37 mouse cellular contexts compared by ENCODE assay signal in genomic region chr11:101764546-101764945, GRCm38 (mm10). TPM values are rescaled to one million over a fixed set of nuclear protein-coding genes. Genes with fewer than 3 reads are reported as not detected.
"Had no signal": no experiment of that assay in that cellular context is flagged by ENCODE, and none has a peak within 500 bp of the region (broad histone marks: within the 10 kb centered on the region; RNA-seq: fewer than 3 reads in every experiment).

No protein-coding gene starts in this region.

- H3K9me3 ChIP-seq: heart, embryonic 10.5 days; heart, embryonic 12.5 days; heart, embryonic 13.5 days; heart, embryonic 15.5 days; hindbrain, embryonic 10.5 days; hindbrain, embryonic 12.5 days; hindbrain, embryonic 13.5 days; hindbrain, embryonic 15.5 days; intestine, embryonic 15.5 days; kidney, embryonic 15.5 days had no signal

- H3K4me3 ChIP-seq: heart, embryonic 10.5 days; heart, embryonic 12.5 days; heart, embryonic 13.5 days; heart, embryonic 15.5 days; hindbrain, embryonic 10.5 days; hindbrain, embryonic 12.5 days; hindbrain, embryonic 13.5 days; hindbrain, embryonic 15.5 days; intestine, embryonic 15.5 days; kidney, embryonic 15.5 days; layer of hippocampus, adult 2 months; left cerebral cortex, adult 2 months had no signal

- DNase-seq: heart, postnatal 10 days; heart, postnatal 14 days; heart, postnatal 36 days; heart, postnatal 4 days; kidney, adult 11 months; kidney, adult 18-20 months; kidney, adult 2 months; kidney, adult 8-10 months; kidney, adult 9 months; kidney, postnatal 10 days; kidney, postnatal 14 days; kidney, postnatal 25 days; kidney, postnatal 36 days; kidney, postnatal 4 days; layer of hippocampus, adult 9-11 months; layer of hippocampus, postnatal 36 days had no signal

- H3K4me1 ChIP-seq: heart, embryonic 10.5 days; heart, embryonic 12.5 days; heart, embryonic 13.5 days; heart, embryonic 15.5 days; hindbrain, embryonic 12.5 days; hindbrain, embryonic 13.5 days; hindbrain, embryonic 15.5 days; intestine, embryonic 15.5 days; kidney, embryonic 15.5 days had no signal

- H3K27ac ChIP-seq: heart, embryonic 10.5 days; heart, embryonic 13.5 days; heart, embryonic 15.5 days; hindbrain, embryonic 10.5 days; hindbrain, embryonic 12.5 days; hindbrain, embryonic 13.5 days; hindbrain, embryonic 14.5 days; hindbrain, embryonic 15.5 days; hindbrain, postnatal 0 days; intestine, embryonic 15.5 days; kidney, embryonic 15.5 days; kidney, postnatal 0 days; layer of hippocampus, adult 2 months; left cerebral cortex, adult 2 months had no signal

- H3K27me3 ChIP-seq: heart, embryonic 12.5 days; heart, embryonic 13.5 days; heart, embryonic 15.5 days; hindbrain, embryonic 13.5 days; hindbrain, embryonic 15.5 days; intestine, embryonic 15.5 days; kidney, embryonic 15.5 days had no signal

- ATAC-seq: hindbrain, embryonic 16.5 days; inflammation-experienced regulatory T-cells, adult 6 months; intestine, embryonic 16.5 days; intestine, postnatal 0 days had no signal

- H3K9ac ChIP-seq: heart, embryonic 12.5 days; heart, embryonic 13.5 days; heart, embryonic 15.5 days; hindbrain, embryonic 12.5 days; hindbrain, embryonic 13.5 days; hindbrain, embryonic 14.5 days; hindbrain, embryonic 15.5 days; intestine, embryonic 15.5 days; kidney, embryonic 15.5 days had no signal

- H3K4me2 ChIP-seq: heart, embryonic 11.5 days; heart, embryonic 12.5 days; heart, embryonic 13.5 days; heart, embryonic 15.5 days; hindbrain, embryonic 12.5 days; hindbrain, embryonic 13.5 days; hindbrain, embryonic 14.5 days; hindbrain, embryonic 15.5 days; intestine, embryonic 15.5 days; kidney, embryonic 15.5 days had no signal

RNA-seq across cellular contexts. Expression of gene Etv4, which starts 20.6 kb away (rescaled TPM):
- total RNA-seq: hematopoietic stem cell, adult 5-6 weeks had no signal
